Mouse (Mus musculus) hindbrain, embryonic 10.5 days (tissue): ENCODE data around the gene Gm525. TPM values are rescaled to one million over a fixed set of nuclear protein-coding genes. Genes with fewer than 3 reads are reported as not detected.
"Not testable (repeated sequence)": the region's sequence is repeated elsewhere in the genome, so short reads cannot be mapped to it uniquely, and the experiment has no call there.

Experiments
- DNase-seq: peaks from one replicate; pipeline ENCODE4 v3.0.0-alpha.2; 2017; ENCODE audit warnings: low spot score
- H3K27ac ChIP-seq: fragments of 300-500 bp; sonication (generic); 2 replicates; pipeline ENCODE4 v1.5.1; 2016; ENCODE audit warnings: mild to moderate bottlenecking, moderate library complexity
- H3K27me3 ChIP-seq: fragments of 300-500 bp; sonication (generic); 2 replicates; pipeline ENCODE4 v1.6.1; 2016; ENCODE audit warnings: mild to moderate bottlenecking; ENCODE audit not compliant: poor library complexity, insufficient read depth, severe bottlenecking
- H3K36me3 ChIP-seq: fragments of 300-500 bp; sonication (generic); 2 replicates; pipeline ENCODE4 v1.6.1; 2016; ENCODE audit warnings: mild to moderate bottlenecking, moderate library complexity
- H3K4me1 ChIP-seq: fragments of 300-500 bp; sonication (generic); replicated peaks from 2 replicates; pipeline ENCODE4 v1.6.1; 2016; ENCODE audit warnings: mild to moderate bottlenecking
- H3K4me3 ChIP-seq: fragments of 300-500 bp; sonication (generic); 2 replicates; pipeline ENCODE4 v1.5.1; 2016; ENCODE audit warnings: mild to moderate bottlenecking, moderate library complexity
- H3K9me3 ChIP-seq: fragments of 300-500 bp; sonication (generic); 2 replicates; pipeline ENCODE4 v1.6.1; 2016; ENCODE audit warnings: mild to moderate bottlenecking, moderate library complexity
- WGBS: fragments of 180-500 bp; shearing (Covaris S2); methylation state at CpG from one replicate; pipeline ENCODE4 v1.1.7; 2016; 5-methylcytosine and 5-hydroxymethylcytosine counted together
- polyA plus RNA-seq: library from polyadenylated mRNA; unstranded; fragments of >200 nt; fragmentation: Nextera tagmentation; extraction: Ambion mirVana; gene quantifications from 2 replicates; pipeline ENCODE4 v1.2.1, GENCODE M21; 2016

The Gm525 gene
- not detected in 2 replicates for polyA plus RNA-seq

- DNase-seq, result no peak
- Histone ChIP-seq H3K9me3 (no peaks in the 10 kb centered on the region), H3K4me3 (no peak within 1 kb of the TSS), H3K36me3 (no peaks in the 10 kb centered on the region), H3K27me3 (no peaks in the 10 kb centered on the region), H3K27ac (no peak within 1 kb of the TSS), H3K4me1 (no peaks in the 10 kb centered on the region)
- 89% methylated on average over 8 of the region's 8 CpGs for WGBS
Observed at GRCm38 (mm10) chr11:89073541-89073940, at the start of gene Gm525. Gene Gm525, plus strand, starts transcription at chr11:89073841.

GRCm38 (mm10) chr11:89024181-89024881, 49.3 kb upstream of the Gm525 start:
- peaks cover 25% of the 10 kb centered on the region for H3K4me1 ChIP-seq
- DNase-seq, result peak; percentile 18
- 81% methylated on average over 11 of the region's 11 CpGs for WGBS

GRCm38 (mm10) chr11:89025603-89026002, 48.0 kb upstream of the Gm525 start:
- 77% methylated on average over 3 of the region's 3 CpGs for WGBS
- Histone ChIP-seq H3K36me3 (no peaks in the 10 kb centered on the region), H3K27ac (no peak overlapping the region), H3K4me3 (no peak overlapping the region), H3K4me1 (peaks cover 22% of the 10 kb centered on the region), H3K27me3 (no peaks in the 10 kb centered on the region), H3K9me3 (no peaks in the 10 kb centered on the region)
- no peak for DNase-seq

More at GRCm38 (mm10) chr11:89024181-89024881, 49.3 kb upstream of the Gm525 start:
- no peaks in the 10 kb centered on the region for H3K27me3 ChIP-seq
- no peak overlapping the region for H3K27ac ChIP-seq
- no peaks in the 10 kb centered on the region for H3K36me3 ChIP-seq
- H3K9me3 ChIP-seq, result no peaks in the 10 kb centered on the region
- no peak overlapping the region for H3K4me3 ChIP-seq

GRCm38 (mm10) chr11:89026117-89026516, 47.5 kb upstream of the Gm525 start:
- no peak for DNase-seq
- Histone ChIP-seq H3K4me1 (peaks cover 17% of the 10 kb centered on the region), H3K9me3 (no peaks in the 10 kb centered on the region), H3K36me3 (no peaks in the 10 kb centered on the region), H3K4me3 (no peak overlapping the region), H3K27ac (no peak overlapping the region), H3K27me3 (no peaks in the 10 kb centered on the region)
- 91% methylated on average over 3 of the region's 3 CpGs for WGBS

- no peak for DNase-seq
- Histone ChIP-seq H3K4me3 (no peak overlapping the region), H3K36me3 (no peaks in the 10 kb centered on the region), H3K27me3 (no peaks in the 10 kb centered on the region), H3K4me1 (peaks cover 12% of the 10 kb centered on the region; the same call in 1 of the 2 replicates), H3K27ac (no peak overlapping the region), H3K9me3 (no peaks in the 10 kb centered on the region)
- 69% methylated on average over 10 of the region's 10 CpGs for WGBS
Observed at GRCm38 (mm10) chr11:89027955-89028361, 45.7 kb upstream of the Gm525 start.

GRCm38 (mm10) chr11:89028871-89029405, 44.7 kb upstream of the Gm525 start:
- 60% methylated on average over 10 of the region's 10 CpGs for WGBS
- Histone ChIP-seq H3K27ac (no peak overlapping the region), H3K9me3 (no peaks in the 10 kb centered on the region), H3K36me3 (no peaks in the 10 kb centered on the region), H3K4me1 (peaks cover 12% of the 10 kb centered on the region; the same call in 1 of the 2 replicates), H3K27me3 (no peaks in the 10 kb centered on the region), H3K4me3 (no peak overlapping the region)
- no peak for DNase-seq

- Histone ChIP-seq H3K9me3 (no peaks in the 10 kb centered on the region), H3K27me3 (no peaks in the 10 kb centered on the region), H3K4me3 (no peak overlapping the region), H3K27ac (no peak overlapping the region), H3K36me3 (peaks cover 4% of the 10 kb centered on the region; the same call in 1 of the 2 replicates), H3K4me1 (peaks cover 12% of the 10 kb centered on the region; the same call in 1 of the 2 replicates)
- WGBS, result 75% methylated on average over 6 of the region's 6 CpGs
- no peak for DNase-seq
Observed at GRCm38 (mm10) chr11:89030552-89030951, 43.1 kb upstream of the Gm525 start.

- H3K27me3 ChIP-seq, result no peaks in the 10 kb centered on the region
- H3K36me3 ChIP-seq, result peaks cover 4% of the 10 kb centered on the region; the same call in 1 of the 2 replicates
- H3K27ac ChIP-seq, result no peak overlapping the region
- no peaks in the 10 kb centered on the region for H3K9me3 ChIP-seq
- no peak overlapping the region for H3K4me3 ChIP-seq
- H3K4me1 ChIP-seq, result peaks cover 12% of the 10 kb centered on the region; the same call in 1 of the 2 replicates
- 74% methylated on average over 1 of the region's 1 CpGs for WGBS
- DNase-seq, result no peak
Observed at GRCm38 (mm10) chr11:89031189-89031588, 42.5 kb upstream of the Gm525 start.

GRCm38 (mm10) chr11:89034592-89034991, 39.0 kb upstream of the Gm525 start:
- peaks cover 4% of the 10 kb centered on the region; the same call in 1 of the 2 replicates for H3K4me1 ChIP-seq
- no peaks in the 10 kb centered on the region for H3K27me3 ChIP-seq
- H3K4me3 ChIP-seq, result no peak overlapping the region
- H3K27ac ChIP-seq, result no peak overlapping the region
- no peaks in the 10 kb centered on the region for H3K9me3 ChIP-seq
- no peak for DNase-seq
- peaks cover 25% of the 10 kb centered on the region for H3K36me3 ChIP-seq

- Histone ChIP-seq H3K27me3 (no peaks in the 10 kb centered on the region), H3K27ac (no peak overlapping the region), H3K36me3 (peaks cover 34% of the 10 kb centered on the region), H3K4me3 (no peak overlapping the region), H3K4me1 (peaks cover under 1% of the 10 kb centered on the region; the same call in 1 of the 2 replicates), H3K9me3 (no peaks in the 10 kb centered on the region)
- 80% methylated on average over 3 of the region's 3 CpGs for WGBS
- no peak for DNase-seq
Observed at GRCm38 (mm10) chr11:89035552-89035951, 38.1 kb upstream of the Gm525 start.

- no peak for DNase-seq
- Histone ChIP-seq H3K27ac (no peak overlapping the region), H3K4me1 (no peaks in the 10 kb centered on the region), H3K36me3 (peaks cover 61% of the 10 kb centered on the region), H3K4me3 (no peak overlapping the region), H3K9me3 (no peaks in the 10 kb centered on the region), H3K27me3 (no peaks in the 10 kb centered on the region)
- WGBS, result 94% methylated on average over 6 of the region's 6 CpGs
Observed at GRCm38 (mm10) chr11:89038496-89038895, 35.1 kb upstream of the Gm525 start.

GRCm38 (mm10) chr11:89039325-89039724, 34.3 kb upstream of the Gm525 start:
- H3K36me3 ChIP-seq, result peaks cover 67% of the 10 kb centered on the region
- DNase-seq, result peak; percentile 32
- WGBS, result 39% methylated on average over 3 of the region's 3 CpGs

GRCm38 (mm10) chr11:89041073-89041472, 32.6 kb upstream of the Gm525 start:
- H3K36me3 ChIP-seq, result peaks cover 82% of the 10 kb centered on the region
- not testable (repeated sequence) for H3K9me3 ChIP-seq, H3K4me1 ChIP-seq, H3K27me3 ChIP-seq, H3K27ac ChIP-seq, H3K4me3 ChIP-seq, DNase-seq
- 88% methylated on average over 7 of the region's 7 CpGs for WGBS

More at GRCm38 (mm10) chr11:89039325-89039724, 34.3 kb upstream of the Gm525 start:
- no peaks in the 10 kb centered on the region for H3K27me3 ChIP-seq
- no peak overlapping the region for H3K4me3 ChIP-seq
- no peaks in the 10 kb centered on the region for H3K4me1 ChIP-seq
- H3K9me3 ChIP-seq, result no peaks in the 10 kb centered on the region
- H3K27ac ChIP-seq, result no peak overlapping the region
